Mouse (Mus musculus) E14TG2a.4 (cell line): ENCODE results near the gene Ppp6r2.

Source experiments
- CTCF ChIP-seq: conservative IDR thresholded peaks from 2 replicates; pipeline ENCODE4 v1.5.1; 2014; ENCODE audit warnings: low read length
- NANOG ChIP-seq: IDR thresholded peaks from 2 replicates; pipeline ENCODE4 v1.6.1; 2014; ENCODE audit warnings: borderline replicate concordance, low read length, mixed read lengths

- TF ChIP-seq NANOG (no peak), CTCF (no peak)
These were observed 44.0 kb downstream of the Ppp6r2 start for GRCm38 (mm10) chr15:89255330-89255729.
